Mouse (Mus musculus): Measurements from ENCODE around the gene Phf20.

DNA sequence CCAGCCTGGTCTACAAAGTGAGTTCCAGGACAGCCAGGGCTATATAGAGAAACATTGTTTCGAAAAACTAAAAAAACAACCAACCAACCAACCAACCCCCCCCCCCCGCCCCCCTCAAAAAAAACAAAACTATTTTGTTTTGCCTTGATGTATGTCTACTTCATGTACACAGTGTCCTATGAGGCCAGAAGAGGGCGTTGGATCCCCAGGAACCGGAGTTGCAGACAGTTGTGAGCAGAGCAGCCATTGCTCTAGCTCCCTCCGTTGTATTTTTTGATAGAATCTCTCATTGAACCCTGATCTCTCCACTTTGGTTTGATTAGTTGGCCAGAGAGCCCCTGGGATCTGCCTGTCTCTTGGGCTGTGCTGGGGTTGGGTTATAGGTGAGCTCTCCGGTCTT is 7.7 kb downstream of the Phf20 start:
- TF ChIP-seq CTCF (IDR thresholded peaks at IDR 0.05; ENCODE audit: low read depth, low read length): no peak
- TF ChIP-seq POLR2A (IDR thresholded peaks at IDR 0.05; ENCODE audit: borderline replicate concordance, low read depth, low read length): no peak

All from bone marrow macrophage, adult 2 months (primary cell).